Mouse (Mus musculus) T-helper 17 cell (primary cell): ENCODE results near the gene Cldn7.

Experiments
- in situ Hi-C, 2 experiments: fragments of 300-600 bp; cut with MboI, MseI; formaldehyde crosslinking; loops; 1 replicate in 1 of 2; 2 replicates in 1 of 2; pipeline ENCODE4 v1.15.1; 2025; ENCODE audit warnings: high pct_unique_total_duplicates in 2 of 2

Gene Cldn7

DNA sequence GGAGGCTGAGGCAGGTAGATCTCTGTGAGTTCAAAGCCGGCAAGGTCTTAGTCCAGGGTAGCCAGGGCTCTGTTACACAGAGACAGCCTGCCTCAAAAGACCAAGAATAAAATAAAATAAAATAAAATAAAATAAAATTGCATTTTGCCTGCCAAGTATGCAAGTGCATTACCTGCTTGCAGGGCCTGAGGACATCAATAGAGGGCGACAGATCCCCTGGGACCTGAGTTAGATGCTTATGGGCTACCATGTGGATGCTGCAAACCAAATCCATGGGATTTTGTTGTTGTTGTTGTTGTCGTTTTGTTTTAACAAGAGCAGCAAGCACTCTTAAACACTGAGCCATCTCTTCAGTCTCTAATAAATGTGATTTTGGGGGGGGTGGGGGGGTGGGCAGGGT is 32.3 kb upstream of the Cldn7 start:
- in situ Hi-C loops, result no loop called here

DNA sequence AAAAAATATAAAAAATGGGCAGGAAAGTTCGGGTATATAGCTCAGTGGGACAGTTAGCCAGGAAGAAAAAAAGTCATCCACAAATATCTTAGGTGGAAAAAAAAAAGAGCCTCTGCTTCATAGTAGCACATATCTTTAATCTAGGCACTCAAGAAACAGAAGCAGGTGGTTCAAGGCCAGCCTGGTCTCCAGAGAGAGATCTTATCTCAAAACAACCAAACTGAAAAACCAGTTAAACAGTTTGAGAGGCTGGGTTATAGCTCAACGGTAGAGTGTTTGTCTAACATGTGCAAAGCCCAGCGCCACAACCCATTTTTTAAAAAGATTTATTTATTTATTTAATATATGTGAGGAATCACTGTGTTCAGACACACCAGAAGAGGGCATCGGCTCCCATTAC is 31.5 kb upstream of the Cldn7 start:
- in situ Hi-C loops, result no loop called here

GRCm38 (mm10) chr11:69934169-69934568 is 30.4 kb upstream of the Cldn7 start:
- in situ Hi-C loops, result no loop called here

GRCm38 (mm10) chr11:69934681-69935080 is 29.9 kb upstream of the Cldn7 start:
- in situ Hi-C loops, result no loop called here

DNA sequence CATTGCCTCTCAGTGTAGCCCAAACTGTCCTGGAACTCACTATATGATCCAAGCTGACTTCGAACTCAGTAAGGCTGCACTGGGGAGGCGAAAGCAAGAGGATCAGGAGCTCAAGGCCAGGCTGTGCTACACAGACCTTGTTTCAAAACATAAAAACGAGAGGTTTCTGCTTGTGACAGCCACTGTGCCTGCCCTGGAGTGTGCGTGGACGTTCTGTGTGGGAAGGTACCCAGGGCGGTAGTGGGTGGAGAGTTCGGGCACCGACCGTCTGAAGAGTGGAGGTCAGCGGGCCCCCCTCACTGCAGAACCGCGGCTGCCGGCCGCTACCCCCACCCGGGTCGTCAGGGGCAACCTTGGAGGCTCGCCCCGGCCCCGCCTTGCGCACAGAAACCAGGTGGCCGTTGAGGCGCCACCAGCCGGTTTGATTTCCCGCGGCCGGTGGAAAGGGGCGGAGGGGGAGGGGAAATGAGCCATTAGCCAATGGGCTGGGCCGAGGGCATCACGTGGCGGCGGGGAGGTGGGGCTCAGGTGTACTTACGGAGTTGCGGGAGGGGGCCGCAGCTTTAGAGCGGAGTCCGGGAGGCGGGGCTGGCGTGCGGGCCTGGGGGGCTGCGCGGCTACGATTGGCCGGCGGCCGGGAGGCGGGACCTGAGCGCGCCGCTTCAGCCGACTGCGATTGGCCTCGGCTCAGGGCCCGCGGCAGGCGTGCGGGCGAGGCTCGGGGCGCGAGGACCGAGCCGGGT is 29.3 kb upstream of the Cldn7 start, which contains the start of gene Ybx2:
TSS of gene Ybx2 (plus strand) at position 660 of the 743 bp plus-strand sequence.
- in situ Hi-C loops, result no loop called here

DNA sequence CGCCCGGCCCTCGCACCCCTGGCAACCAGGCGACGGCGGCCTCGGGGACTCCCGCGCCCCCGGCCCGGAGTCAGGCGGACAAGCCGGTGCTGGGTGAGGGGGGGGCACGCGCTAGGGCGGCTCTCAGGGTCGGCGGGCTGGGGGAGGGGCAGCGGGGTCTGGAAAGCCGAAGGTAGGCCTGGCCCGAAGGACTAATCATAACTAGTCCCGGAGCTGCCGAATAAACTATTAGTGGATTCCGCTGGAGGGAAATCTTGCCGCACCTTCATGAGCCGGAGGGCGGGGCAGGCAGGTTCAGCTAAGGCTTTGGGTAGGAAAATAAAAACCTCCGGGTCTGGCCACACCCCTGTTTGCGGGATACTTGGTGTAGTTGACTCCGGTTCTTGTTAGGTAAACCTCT is 28.4 kb upstream of the Cldn7 start:
- in situ Hi-C loops, result no loop called here

- in situ Hi-C loops, result no loop called here
Observed at GRCm38 (mm10) chr11:69936714-69937347, 27.7 kb upstream of the Cldn7 start.

DNA sequence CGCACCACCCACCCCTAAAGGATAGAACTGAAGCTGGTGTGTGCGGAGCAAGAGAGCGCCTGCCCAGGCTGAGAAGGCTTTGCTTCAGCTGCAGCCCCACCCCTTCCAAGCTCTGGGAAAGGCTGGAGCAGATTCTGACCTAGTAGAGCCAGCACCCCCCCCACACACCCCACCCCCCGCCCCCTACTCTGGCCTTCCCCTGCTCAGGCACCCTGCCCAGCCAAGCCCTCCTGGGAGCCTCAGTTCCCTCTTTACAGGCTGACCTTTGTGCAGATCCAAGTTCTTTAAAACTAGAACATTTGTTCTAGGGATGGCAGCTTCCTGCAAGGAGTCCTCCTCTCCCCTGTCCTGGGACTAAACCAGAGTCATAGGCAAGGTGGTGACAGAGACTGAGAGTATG is 27.2 kb upstream of the Cldn7 start:
- in situ Hi-C loops, result no loop called here

DNA sequence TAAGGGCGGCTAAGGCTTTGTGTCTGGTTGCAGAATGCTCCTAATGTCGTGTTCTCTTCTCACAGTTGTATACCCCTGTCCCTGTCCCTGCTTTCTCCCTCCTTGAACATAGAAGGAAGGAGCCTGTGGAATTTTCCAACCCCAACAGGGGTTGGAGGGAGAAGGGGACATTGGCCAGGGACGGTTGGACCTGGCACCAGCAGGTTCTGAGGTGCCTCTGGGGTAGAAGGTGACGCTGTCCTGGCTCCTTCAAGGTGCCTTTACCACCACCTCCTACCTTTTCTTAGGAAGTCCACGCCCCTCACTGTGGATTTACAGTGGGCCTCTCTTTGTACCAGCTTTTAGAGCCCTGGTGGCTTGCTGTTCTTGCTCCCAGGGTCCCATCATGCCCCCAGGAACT is 26.7 kb upstream of the Cldn7 start:
- in situ Hi-C loops, result no loop called here

DNA sequence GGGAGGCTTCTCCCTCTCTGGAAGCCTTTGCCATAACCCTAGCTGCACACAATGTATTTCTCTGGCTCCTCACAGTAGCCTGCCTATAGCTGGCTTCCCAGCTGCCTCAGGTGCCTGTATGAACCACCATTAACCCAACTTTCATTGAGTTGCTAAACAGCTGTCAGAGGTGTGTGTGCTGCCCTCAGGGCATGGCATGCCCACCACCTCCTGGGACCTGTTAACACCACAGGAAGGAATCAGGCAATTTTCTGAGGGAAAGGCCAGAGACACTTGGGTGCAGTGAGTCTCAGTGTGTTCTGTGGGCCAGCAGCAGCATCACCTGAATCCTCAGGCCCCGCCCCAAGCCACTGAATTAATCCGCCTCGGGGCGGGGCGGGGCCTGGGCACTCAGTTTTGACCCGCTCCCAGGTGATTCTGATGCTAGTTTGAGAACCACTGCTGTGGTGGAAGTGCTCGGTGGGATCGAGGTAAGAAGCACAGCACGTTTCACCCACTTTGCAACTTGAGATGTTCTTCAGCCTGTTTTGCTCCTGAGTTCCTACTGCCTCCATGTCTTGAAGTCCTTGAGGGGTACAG is 26.1 kb upstream of the Cldn7 start:
- in situ Hi-C loops, result no loop called here

DNA sequence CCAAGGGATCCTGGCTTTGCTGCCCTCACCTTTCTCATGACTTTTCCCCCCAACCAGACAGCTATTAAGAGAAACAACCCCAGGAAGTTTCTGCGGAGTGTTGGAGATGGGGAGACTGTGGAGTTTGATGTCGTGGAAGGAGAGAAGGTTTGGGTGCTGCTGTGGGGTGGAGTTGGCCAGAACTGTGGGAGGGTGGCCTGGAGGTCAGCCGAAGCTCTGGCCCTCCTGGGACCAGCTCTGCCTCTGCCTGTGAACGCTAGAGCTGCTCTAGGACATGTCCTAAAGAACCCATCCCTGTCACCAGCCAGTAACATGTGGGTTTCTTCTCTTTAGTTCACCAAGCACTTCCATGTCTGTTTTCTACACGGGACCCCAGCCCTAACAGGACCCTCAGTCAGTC is 25.4 kb upstream of the Cldn7 start:
- in situ Hi-C loops, result no loop called here

DNA sequence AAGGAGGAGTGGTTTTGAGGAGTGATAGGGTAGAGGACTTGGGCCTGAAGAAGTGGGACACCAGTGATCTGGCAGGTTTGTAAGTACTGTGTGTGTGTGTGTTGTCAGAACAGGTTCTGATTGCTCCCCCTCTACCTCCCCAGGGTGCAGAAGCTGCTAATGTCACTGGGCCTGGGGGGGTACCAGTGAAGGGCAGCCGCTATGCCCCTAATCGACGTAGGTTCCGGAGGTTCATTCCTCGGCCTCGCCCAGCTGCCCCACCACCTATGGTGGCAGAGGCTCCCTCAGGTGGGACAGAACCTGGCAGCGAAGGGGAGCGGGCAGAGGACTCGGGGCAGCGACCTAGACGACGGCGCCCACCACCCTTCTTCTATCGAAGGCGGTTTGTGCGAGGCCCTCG is 24.8 kb upstream of the Cldn7 start:
- in situ Hi-C loops, result no loop called here

DNA sequence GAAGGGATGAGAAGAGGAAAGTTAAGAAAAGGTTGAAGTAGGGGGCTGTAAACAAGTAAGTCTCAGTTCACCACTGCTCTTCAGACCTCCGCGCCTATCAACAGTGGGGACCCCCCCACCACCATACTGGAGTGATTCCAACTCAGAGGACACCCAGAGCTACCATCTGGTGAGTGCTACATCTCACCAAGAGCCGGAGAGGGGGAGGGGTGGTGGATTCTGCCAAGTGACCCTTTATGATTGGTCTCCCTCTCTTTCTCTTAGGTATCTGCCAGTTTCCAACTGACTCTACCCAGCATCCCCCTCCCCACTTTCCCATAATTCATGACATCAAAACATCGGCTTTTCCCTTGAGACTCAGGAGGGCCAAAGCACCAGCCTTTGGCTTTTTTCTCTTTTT is 23.6 kb upstream of the Cldn7 start:
- in situ Hi-C loops, result no loop called here

GRCm38 (mm10) chr11:69945216-69945615 is 19.4 kb upstream of the Cldn7 start:
- in situ Hi-C loops, result loop anchor here in 1 of 2 experiments (5.0 kb wide), 1 partner anchor 63 kb away; the partner anchor contains the start of gene Kctd11

DNA sequence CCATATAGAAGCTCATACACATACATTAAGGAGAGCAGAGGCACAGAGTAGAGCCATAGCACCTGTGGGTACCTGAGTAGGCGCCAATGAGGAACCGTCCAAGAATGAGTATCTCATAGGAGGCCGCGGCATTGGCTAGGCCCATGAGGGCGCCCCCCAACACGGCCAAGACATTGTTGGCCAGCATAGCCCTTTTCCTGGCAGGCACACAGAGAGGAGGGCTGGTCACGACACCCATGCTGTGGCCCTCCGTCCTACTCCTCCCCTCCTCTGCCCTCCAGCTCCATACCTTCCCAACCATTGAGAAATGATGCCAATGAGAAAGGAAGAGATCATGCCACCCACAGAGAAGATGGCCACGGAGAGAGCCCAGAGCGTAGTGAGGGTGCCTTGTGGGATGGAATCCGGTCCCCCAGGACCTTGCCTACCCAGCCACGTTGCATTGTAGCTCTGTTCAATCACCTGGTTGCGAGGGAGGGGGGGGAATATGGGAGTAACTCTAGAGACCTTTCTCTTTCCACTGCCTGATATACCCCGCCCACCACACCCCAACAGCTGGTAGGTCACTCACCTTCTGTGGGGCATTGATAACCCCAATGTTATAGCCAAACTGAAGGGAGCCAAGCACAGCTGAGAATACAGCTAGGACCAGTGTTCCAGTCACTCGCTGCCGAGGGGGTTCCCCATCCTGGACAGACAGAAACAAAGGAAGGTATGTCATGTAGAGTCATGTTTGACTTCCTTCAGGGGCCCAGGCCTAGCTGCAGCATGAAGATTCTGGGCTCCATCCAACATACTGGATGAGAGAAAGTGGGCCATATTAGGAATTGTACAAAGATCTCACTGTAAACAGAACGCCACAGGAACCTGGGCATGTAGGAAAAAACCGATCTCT is 18.3 kb upstream of the Cldn7 start:
- in situ Hi-C loops, result loop anchor here in 1 of 2 experiments (5.0 kb wide), 1 partner anchor 64 kb away; the partner anchor contains the start of gene Kctd11

DNA sequence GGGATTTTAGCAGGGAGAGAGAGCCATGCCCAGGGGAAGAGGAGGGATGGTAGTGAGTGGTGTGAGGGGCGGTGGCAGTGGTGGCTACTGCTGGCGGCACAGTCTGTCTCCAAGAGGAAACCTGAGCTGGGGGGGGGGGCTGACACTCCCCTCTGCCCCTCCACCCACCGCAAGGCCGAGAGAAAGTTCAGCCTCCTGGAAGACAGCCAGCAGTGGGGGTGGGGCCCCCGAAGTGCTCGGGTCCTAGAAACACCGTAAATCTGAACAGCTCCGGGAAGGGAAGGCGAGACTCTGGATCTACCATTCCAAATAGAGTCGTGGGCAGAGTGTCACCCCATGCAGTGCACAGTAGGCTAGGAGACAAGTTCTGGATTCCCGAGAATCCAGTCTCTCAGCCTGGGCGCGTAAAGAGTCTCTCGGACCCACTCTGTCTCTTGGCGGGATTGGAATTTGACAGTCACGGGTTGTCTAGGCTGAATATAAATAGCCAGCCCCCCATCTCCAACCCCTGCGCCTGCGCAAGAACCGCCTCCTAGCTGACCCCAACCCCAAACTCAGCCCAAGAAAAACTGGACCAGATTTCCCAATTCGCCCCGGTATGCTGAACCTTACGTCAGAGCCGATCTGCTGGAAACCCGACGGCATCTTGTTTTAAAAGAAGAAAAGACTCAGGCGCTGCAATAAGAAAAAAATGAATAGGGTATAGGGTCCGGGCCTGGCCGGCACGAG is 17.1 kb upstream of the Cldn7 start:
- in situ Hi-C loops, result loop anchor here in 1 of 2 experiments (5.0 kb wide), 1 partner anchor 65 kb away; the partner anchor contains the start of gene Kctd11

- in situ Hi-C loops, result loop anchor here in 1 of 2 experiments (5.0 kb wide), 1 partner anchor 66 kb away; the partner anchor contains the start of gene Kctd11
Observed at GRCm38 (mm10) chr11:69948066-69948762, 16.4 kb upstream of the Cldn7 start, which contains the start of gene Slc2a4. Gene Slc2a4 (minus strand): TSS chr11:69948188.

DNA sequence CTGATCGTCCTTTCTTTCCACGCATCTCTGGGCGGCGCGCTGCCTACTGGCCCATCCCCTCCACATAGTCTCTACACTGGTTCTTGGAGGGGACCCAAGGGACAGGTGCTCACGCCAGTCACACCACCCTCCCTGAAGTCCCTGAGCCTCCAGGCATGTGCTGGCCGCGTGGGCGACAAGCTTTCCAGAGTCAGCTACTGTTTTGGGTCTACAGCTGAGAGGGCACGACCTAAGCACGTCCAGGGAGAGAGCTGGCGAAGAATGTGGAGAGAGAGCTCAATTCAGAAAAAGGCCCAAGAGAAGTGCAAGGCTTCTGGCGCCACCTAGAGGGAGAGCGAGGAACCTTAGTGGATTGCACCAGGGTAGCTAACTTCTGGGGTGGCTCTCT is 15.8 kb upstream of the Cldn7 start:
- in situ Hi-C loops, result loop anchor here in 1 of 2 experiments (5.0 kb wide), 1 partner anchor 66 kb away; the partner anchor contains the start of gene Kctd11

GRCm38 (mm10) chr11:69950807-69951459 is 13.6 kb upstream of the Cldn7 start:
- in situ Hi-C loops, result loop anchor here in 1 of 2 experiments (10.0 kb wide), 1 partner anchor 254 kb away; no protein-coding TSS in a partner anchor
